25 mouse cellular contexts compared by ENCODE assay signal in the genomic region with DNA sequence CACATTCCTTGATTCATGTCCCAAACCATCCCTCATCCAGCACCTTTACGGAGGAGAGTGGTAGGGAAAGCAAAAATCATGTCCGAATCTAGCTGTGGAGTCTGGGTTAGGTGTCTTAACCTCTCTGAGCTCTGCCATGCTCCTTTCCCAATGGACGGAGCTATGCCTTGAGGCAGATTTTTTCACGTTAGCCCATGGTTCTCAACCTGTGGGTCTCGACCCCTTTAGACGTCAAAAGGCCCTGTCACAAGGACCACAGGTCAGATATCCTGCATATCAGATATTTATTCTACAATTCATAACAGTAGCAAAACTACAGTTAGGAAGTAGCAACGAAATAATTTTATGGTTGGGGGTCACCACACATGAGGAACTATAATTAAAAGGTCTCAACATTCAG.
"Had no signal": no experiment of that assay in that cellular context is flagged by ENCODE, and none has a peak within 500 bp of the region (broad histone marks: within the 10 kb centered on the region; RNA-seq: fewer than 3 reads in every experiment).

No protein-coding gene starts in this region.

- H3K4me2 ChIP-seq: embryonic facial prominence, embryonic 12.5 days; embryonic facial prominence, embryonic 13.5 days; embryonic facial prominence, embryonic 15.5 days; forebrain, embryonic 12.5 days; forebrain, embryonic 13.5 days; forebrain, embryonic 15.5 days had no signal

- H3K4me3 ChIP-seq: embryonic facial prominence, embryonic 10.5 days; embryonic facial prominence, embryonic 12.5 days; embryonic facial prominence, embryonic 13.5 days; embryonic facial prominence, embryonic 15.5 days; erythroblast, embryonic 14.5 days; forebrain, embryonic 10.5 days; forebrain, embryonic 12.5 days; forebrain, embryonic 13.5 days; forebrain, embryonic 15.5 days; gastrocnemius, adult 2 months; heart, adult 2 months had no signal

- H3K36me3 ChIP-seq: embryonic facial prominence, embryonic 10.5 days; embryonic facial prominence, embryonic 12.5 days; embryonic facial prominence, embryonic 13.5 days; embryonic facial prominence, embryonic 15.5 days; forebrain, embryonic 10.5 days; forebrain, embryonic 12.5 days; forebrain, embryonic 15.5 days had no signal

- H3K4me1 ChIP-seq: forebrain, embryonic 12.5 days; forebrain, embryonic 13.5 days; forebrain, embryonic 15.5 days had no signal

- DNase-seq: cerebellum, adult 9-10 months; cerebellum, adult 9-11 months; cerebellum, postnatal 10 days; cerebellum, postnatal 14 days; cerebellum, postnatal 25 days; cerebellum, postnatal 36 days; embryo, embryonic 11 days; forebrain, postnatal 0 days; gastrocnemius, adult 2 months; gastrocnemius, postnatal 10 days; gastrocnemius, postnatal 14 days; gastrocnemius, postnatal 25 days; gastrocnemius, postnatal 36 days; heart, adult 11 months; heart, adult 18-20 months; heart, adult 2 months had no signal

- H3K9ac ChIP-seq: embryonic facial prominence, embryonic 12.5 days; embryonic facial prominence, embryonic 13.5 days; embryonic facial prominence, embryonic 15.5 days; forebrain, embryonic 12.5 days; forebrain, embryonic 13.5 days; forebrain, embryonic 15.5 days; forebrain, postnatal 0 days had no signal

- H3K27me3 ChIP-seq: embryonic facial prominence, embryonic 12.5 days; forebrain, embryonic 12.5 days; forebrain, embryonic 13.5 days; forebrain, embryonic 15.5 days had no signal

- H3K9me3 ChIP-seq: embryonic facial prominence, embryonic 15.5 days; forebrain, embryonic 15.5 days had no signal

- H3K27ac ChIP-seq: embryonic facial prominence, embryonic 10.5 days; embryonic facial prominence, embryonic 12.5 days; embryonic facial prominence, embryonic 13.5 days; embryonic facial prominence, embryonic 15.5 days; forebrain, embryonic 10.5 days; forebrain, embryonic 12.5 days; forebrain, embryonic 13.5 days; forebrain, embryonic 15.5 days; gastrocnemius, adult 2 months; heart, adult 2 months had no signal
